Mouse (Mus musculus) embryonic facial prominence, embryonic 13.5 days (tissue): ENCODE results near the gene Card9. TPM values are rescaled to one million over a fixed set of nuclear protein-coding genes. Genes with fewer than 3 reads are reported as not detected.

Source experiments
- ATAC-seq: fragments of 200-750 bp; cut with Nextera tagmentation; 2 replicates; pipeline ENCODE4 v1.8.0; 2017; ENCODE audit warnings: low read depth; ENCODE audit not compliant: insufficient number of reproducible peaks, insufficient read depth, low FRiP score, low TSS enrichment
- H3K27ac ChIP-seq: fragments of 300-500 bp; sonication (generic); 2 replicates; pipeline ENCODE4 v1.5.1; 2015; ENCODE audit warnings: moderate library complexity, mild to moderate bottlenecking, inconsistent platforms
- H3K27me3 ChIP-seq: fragments of 300-500 bp; sonication (generic); 2 replicates; pipeline ENCODE4 v1.6.1; 2015; ENCODE audit warnings: mild to moderate bottlenecking, inconsistent platforms
- H3K36me3 ChIP-seq: fragments of 300-500 bp; sonication (generic); 2 replicates; pipeline ENCODE4 v1.6.1; 2015; ENCODE audit warnings: mild to moderate bottlenecking, inconsistent platforms
- H3K4me1 ChIP-seq: fragments of 300-500 bp; sonication (generic); 2 replicates; pipeline ENCODE4 v1.6.1; 2015; ENCODE audit warnings: inconsistent platforms
- H3K4me2 ChIP-seq: fragments of 300-500 bp; sonication (generic); 2 replicates; pipeline ENCODE4 v1.6.1; 2015; ENCODE audit warnings: moderate library complexity, mild to moderate bottlenecking, inconsistent platforms
- H3K4me3 ChIP-seq: fragments of 300-500 bp; sonication (generic); 2 replicates; pipeline ENCODE4 v1.5.1; 2015; ENCODE audit warnings: mild to moderate bottlenecking, inconsistent platforms
- H3K9ac ChIP-seq: fragments of 300-500 bp; sonication (generic); 2 replicates; pipeline ENCODE4 v1.6.1; 2015; ENCODE audit warnings: mild to moderate bottlenecking, inconsistent platforms
- H3K9me3 ChIP-seq: fragments of 300-500 bp; sonication (generic); 2 replicates; pipeline ENCODE4 v1.6.1; 2016; ENCODE audit warnings: inconsistent platforms
- WGBS: fragments of 180-500 bp; shearing (Covaris S2); methylation state at CpG from one replicate; pipeline ENCODE4 v1.1.7; 2015; ENCODE audit warnings: mixed read lengths; 5-methylcytosine and 5-hydroxymethylcytosine counted together
- polyA plus RNA-seq: library from polyadenylated mRNA; unstranded; fragments of >200 nt; fragmentation: Nextera tagmentation; extraction: Ambion mirVana; gene quantifications from 2 replicates; pipeline ENCODE4 v1.2.1, GENCODE M21; 2015

Gene Card9
- polyA plus RNA-seq, 1 experiment from 2014 or later = 0.81 TPM

GRCm38 (mm10) chr2:26315072-26315924 is 45.4 kb downstream of the Card9 start, which contains the start of gene Gpsm1:
TSS of gene Gpsm1 (plus strand) at chr2:26315515.
- Histone ChIP-seq H3K9ac (peak within 1 kb of the TSS; percentile 95), H3K4me3 (peak within 1 kb of the TSS; percentile 80), H3K4me1 (peaks cover 63% of the 10 kb centered on the region), H3K27me3 (no peaks in the 10 kb centered on the region), H3K9me3 (no peaks in the 10 kb centered on the region), H3K4me2 (peak within 1 kb of the TSS; percentile 97), H3K27ac (peak within 1 kb of the TSS; percentile 98), H3K36me3 (0 out of 2 replicates have a peak, but pooled peaks cover 10% of the 10 kb centered on the region)
- peak; percentile 80 for ATAC-seq
- under 1% methylated on average over 65 of the region's 66 CpGs for WGBS

GRCm38 (mm10) chr2:26314281-26315071 is 46.2 kb downstream of the Card9 start:
- H3K9me3 ChIP-seq = no peaks in the 10 kb centered on the region
- H3K4me3 ChIP-seq = peak overlapping the region; percentile 80
- no peaks in the 10 kb centered on the region for H3K27me3 ChIP-seq
- H3K4me1 ChIP-seq = peaks cover 66% of the 10 kb centered on the region
- peak overlapping the region; percentile 95 for H3K9ac ChIP-seq
- H3K27ac ChIP-seq = peak overlapping the region; percentile 98
- 0 out of 2 replicates have a peak, but pooled peaks cover 7% of the 10 kb centered on the region for H3K36me3 ChIP-seq
- ATAC-seq = no peak
- peak overlapping the region; percentile 97 for H3K4me2 ChIP-seq
- WGBS = 19% methylated on average over 13 of the region's 13 CpGs

GRCm38 (mm10) chr2:26313394-26313793 is 47.3 kb downstream of the Card9 start:
- H3K36me3 ChIP-seq = 0 out of 2 replicates have a peak, but pooled peaks cover 6% of the 10 kb centered on the region
- peaks cover 66% of the 10 kb centered on the region for H3K4me1 ChIP-seq
- no peaks in the 10 kb centered on the region for H3K27me3 ChIP-seq
- H3K27ac ChIP-seq = peak overlapping the region; percentile 98
- 84% methylated on average over 1 of the region's 1 CpGs for WGBS
- no peak overlapping the region for H3K4me3 ChIP-seq
- H3K9me3 ChIP-seq = no peaks in the 10 kb centered on the region
- ATAC-seq = no peak
- H3K4me2 ChIP-seq = no peak overlapping the region
- H3K9ac ChIP-seq = no peak overlapping the region

GRCm38 (mm10) chr2:26312812-26313211 is 47.9 kb downstream of the Card9 start:
- Histone ChIP-seq H3K36me3 (no peaks in the 10 kb centered on the region), H3K9me3 (no peaks in the 10 kb centered on the region), H3K27ac (0 out of 2 replicates have a peak overlapping the region, but pooled peaks have one; percentile 98)

GRCm38 (mm10) chr2:26311936-26312335 is 48.8 kb downstream of the Card9 start:
- no peaks in the 10 kb centered on the region for H3K27me3 ChIP-seq
- H3K4me1 ChIP-seq = peaks cover 52% of the 10 kb centered on the region
- no peaks in the 10 kb centered on the region for H3K9me3 ChIP-seq
- WGBS = 68% methylated on average over 5 of the region's 5 CpGs
- no peak overlapping the region for H3K9ac ChIP-seq
- no peak overlapping the region for H3K4me3 ChIP-seq
- no peak for ATAC-seq
- H3K36me3 ChIP-seq = no peaks in the 10 kb centered on the region
- no peak overlapping the region for H3K27ac ChIP-seq
- no peak overlapping the region for H3K4me2 ChIP-seq

More at GRCm38 (mm10) chr2:26312812-26313211, 47.9 kb downstream of the Card9 start:
- no peak overlapping the region for H3K9ac ChIP-seq
- peaks cover 61% of the 10 kb centered on the region for H3K4me1 ChIP-seq
- WGBS = 63% methylated on average over 2 of the region's 2 CpGs
- H3K4me3 ChIP-seq = no peak overlapping the region
- no peak overlapping the region for H3K4me2 ChIP-seq
- ATAC-seq = no peak
- H3K27me3 ChIP-seq = no peaks in the 10 kb centered on the region

GRCm38 (mm10) chr2:26309739-26310138 is 51.0 kb downstream of the Card9 start:
- 2% methylated on average over 10 of the region's 10 CpGs for WGBS
- peak; percentile 88 for ATAC-seq

GRCm38 (mm10) chr2:26306702-26307101 is 54.0 kb downstream of the Card9 start:
- ATAC-seq = no peak
- H3K9ac ChIP-seq = no peak overlapping the region

More at GRCm38 (mm10) chr2:26309739-26310138, 51.0 kb downstream of the Card9 start:
- no peaks in the 10 kb centered on the region for H3K36me3 ChIP-seq
- no peaks in the 10 kb centered on the region for H3K9me3 ChIP-seq
- H3K4me2 ChIP-seq = peak overlapping the region; percentile 44
- no peaks in the 10 kb centered on the region for H3K27me3 ChIP-seq
- H3K4me1 ChIP-seq = peaks cover 38% of the 10 kb centered on the region
- H3K9ac ChIP-seq = no peak overlapping the region
- no peak overlapping the region; the same call in 1 of the 2 replicates for H3K4me3 ChIP-seq
- H3K27ac ChIP-seq = peak overlapping the region; percentile 97

GRCm38 (mm10) chr2:26305555-26305954 is 55.2 kb downstream of the Card9 start:
- H3K4me2 ChIP-seq = no peak overlapping the region
- H3K4me3 ChIP-seq = no peak overlapping the region
- H3K4me1 ChIP-seq = peaks cover 22% of the 10 kb centered on the region
- no peak overlapping the region for H3K27ac ChIP-seq
- H3K36me3 ChIP-seq = no peaks in the 10 kb centered on the region
- H3K9ac ChIP-seq = no peak overlapping the region
- H3K27me3 ChIP-seq = no peaks in the 10 kb centered on the region
- H3K9me3 ChIP-seq = peaks cover 6% of the 10 kb centered on the region; the same call in 1 of the 2 replicates
- WGBS = 78% methylated on average over 2 of the region's 2 CpGs
- ATAC-seq = no peak

More at GRCm38 (mm10) chr2:26306702-26307101, 54.0 kb downstream of the Card9 start:
- Histone ChIP-seq H3K27me3 (no peaks in the 10 kb centered on the region), H3K27ac (no peak overlapping the region), H3K9me3 (peaks cover 6% of the 10 kb centered on the region; the same call in 1 of the 2 replicates), H3K4me2 (no peak overlapping the region), H3K36me3 (no peaks in the 10 kb centered on the region), H3K4me3 (no peak overlapping the region), H3K4me1 (peaks cover 26% of the 10 kb centered on the region)
- WGBS = 90% methylated on average over 3 of the region's 3 CpGs

GRCm38 (mm10) chr2:26304711-26305110 is 56.0 kb downstream of the Card9 start:
- H3K9ac ChIP-seq = no peak overlapping the region
- H3K27ac ChIP-seq = no peak overlapping the region
- WGBS = 70% methylated on average over 1 of the region's 1 CpGs
- no peaks in the 10 kb centered on the region for H3K36me3 ChIP-seq
- H3K4me3 ChIP-seq = no peak overlapping the region
- H3K4me2 ChIP-seq = no peak overlapping the region
- H3K4me1 ChIP-seq = peaks cover 22% of the 10 kb centered on the region
- ATAC-seq = no peak
- peaks cover 7% of the 10 kb centered on the region for H3K27me3 ChIP-seq
- peaks cover 6% of the 10 kb centered on the region; the same call in 1 of the 2 replicates for H3K9me3 ChIP-seq
